Mouse (Mus musculus): ENCODE data around the gene Suv39h1. TPM values are rescaled to one million over a fixed set of nuclear protein-coding genes. Genes with fewer than 3 reads are reported as not detected.
A peak's percentile ranks its signal among the peaks of the same experiment; 100 is the strongest.

The Suv39h1 gene
- 52.0 and 79.3 TPM in 2 replicates for polyA plus RNA-seq (2014; fragmentation: Nextera tagmentation; extraction: Ambion mirVana)

- H3K27ac ChIP-seq (ENCODE audit: low read depth, low read length): peak within 1 kb of the TSS; percentile 83; the same call in 1 of the 2 replicates
- ATAC-seq (ENCODE audit: low FRiP score, low TSS enrichment): peak; percentile 98
- H3K36me3 ChIP-seq (ENCODE audit: control insufficient read depth, insufficient read depth, low read length): peaks cover 15% of the 10 kb centered on the region; the same call in 1 of the 2 replicates
- H3K4me3 ChIP-seq (ENCODE audit: low read length): peak within 1 kb of the TSS; percentile 59
- peak within 1 kb of the TSS; percentile 46 for H3K4me2 ChIP-seq (replicated peaks; ENCODE audit: low read depth, low read length)
- no peaks in the 10 kb centered on the region for H3K9me3 ChIP-seq (ENCODE audit: control insufficient read depth, low read length)
- 30% methylated on average over 46 of the region's 46 CpGs for WGBS
- peak within 1 kb of the TSS; percentile 73 for H3K9ac ChIP-seq (ENCODE audit: low read depth, low read length)
- no peaks in the 10 kb centered on the region for H3K4me1 ChIP-seq (ENCODE audit: control insufficient read depth, insufficient read depth, low read length)
- no peaks in the 10 kb centered on the region for H3K27me3 ChIP-seq (ENCODE audit: control insufficient read depth, insufficient read depth, low read length)
Measured at GRCm38 (mm10) chrX:8074430-8075014, at the start of gene Suv39h1. Gene Suv39h1, minus strand, starts transcription at chrX:8074760.

- no peak overlapping the region for H3K27ac ChIP-seq (ENCODE audit: low read depth, low read length)
- no peaks in the 10 kb centered on the region for H3K4me1 ChIP-seq (ENCODE audit: control insufficient read depth, insufficient read depth, low read length)
- H3K27me3 ChIP-seq (ENCODE audit: control insufficient read depth, insufficient read depth, low read length): no peaks in the 10 kb centered on the region
- H3K36me3 ChIP-seq (ENCODE audit: control insufficient read depth, insufficient read depth, low read length): peaks cover 3% of the 10 kb centered on the region; the same call in 1 of the 2 replicates
- H3K9ac ChIP-seq (ENCODE audit: low read depth, low read length): no peak overlapping the region
- no peak overlapping the region for H3K4me3 ChIP-seq (ENCODE audit: low read length)
- WGBS: 88% methylated on average over 6 of the region's 6 CpGs
- H3K4me2 ChIP-seq (replicated peaks; ENCODE audit: low read depth, low read length): no peak overlapping the region
- ATAC-seq (ENCODE audit: low FRiP score, low TSS enrichment): no peak
- H3K9me3 ChIP-seq (ENCODE audit: control insufficient read depth, low read length): no peaks in the 10 kb centered on the region
Measured at GRCm38 (mm10) chrX:8123821-8124470, 49.4 kb upstream of the Suv39h1 start.

GRCm38 (mm10) chrX:8117264-8117663 lies 42.7 kb upstream of the Suv39h1 start:
- ATAC-seq (ENCODE audit: low FRiP score, low TSS enrichment): no peak
- Histone ChIP-seq H3K4me3 (ENCODE audit: low read length) (no peak overlapping the region), H3K9me3 (ENCODE audit: control insufficient read depth, low read length) (no peaks in the 10 kb centered on the region), H3K4me2 (replicated peaks; ENCODE audit: low read depth, low read length) (no peak overlapping the region), H3K9ac (ENCODE audit: low read depth, low read length) (no peak overlapping the region), H3K36me3 (ENCODE audit: control insufficient read depth, insufficient read depth, low read length) (no peaks in the 10 kb centered on the region), H3K4me1 (ENCODE audit: control insufficient read depth, insufficient read depth, low read length) (no peaks in the 10 kb centered on the region), H3K27ac (ENCODE audit: low read depth, low read length) (no peak overlapping the region), H3K27me3 (ENCODE audit: control insufficient read depth, insufficient read depth, low read length) (no peaks in the 10 kb centered on the region)

- Histone ChIP-seq H3K27me3 (ENCODE audit: control insufficient read depth, insufficient read depth, low read length) (no peaks in the 10 kb centered on the region), H3K9me3 (ENCODE audit: control insufficient read depth, low read length) (no peaks in the 10 kb centered on the region), H3K4me2 (replicated peaks; ENCODE audit: low read depth, low read length) (no peak overlapping the region), H3K9ac (ENCODE audit: low read depth, low read length) (no peak overlapping the region), H3K4me1 (ENCODE audit: control insufficient read depth, insufficient read depth, low read length) (no peaks in the 10 kb centered on the region), H3K36me3 (ENCODE audit: control insufficient read depth, insufficient read depth, low read length) (no peaks in the 10 kb centered on the region), H3K4me3 (ENCODE audit: low read length) (no peak overlapping the region), H3K27ac (ENCODE audit: low read depth, low read length) (no peak overlapping the region)
- ATAC-seq (ENCODE audit: low FRiP score, low TSS enrichment): no peak
- 78% methylated on average over 4 of the region's 4 CpGs for WGBS
Measured at GRCm38 (mm10) chrX:8115275-8115674, 40.7 kb upstream of the Suv39h1 start.

DNA sequence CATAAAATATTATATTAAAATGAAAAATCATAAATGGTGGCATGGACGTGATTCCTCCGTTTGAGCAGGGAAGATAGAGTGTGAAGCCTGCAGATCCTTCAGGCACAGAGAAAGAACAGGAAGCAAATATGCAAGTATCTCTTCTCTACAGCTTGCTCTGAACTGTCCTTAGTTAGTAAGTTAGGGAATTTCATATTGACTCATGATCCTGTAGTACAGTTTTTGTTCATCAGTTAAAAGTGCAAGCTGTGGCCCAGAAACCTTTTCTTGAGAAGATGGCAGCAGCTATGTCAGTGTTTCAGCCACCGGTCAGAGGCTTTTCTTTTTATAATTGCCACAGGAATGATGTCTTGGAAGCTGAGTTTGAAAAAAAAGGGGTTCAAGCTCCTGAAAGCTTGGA lies 30.5 kb upstream of the Suv39h1 start:
- H3K27me3 ChIP-seq (ENCODE audit: control insufficient read depth, insufficient read depth, low read length): no peaks in the 10 kb centered on the region
- no peak overlapping the region for H3K27ac ChIP-seq (ENCODE audit: low read depth, low read length)
- ATAC-seq (ENCODE audit: low FRiP score, low TSS enrichment): no peak
- H3K36me3 ChIP-seq (ENCODE audit: control insufficient read depth, insufficient read depth, low read length): no peaks in the 10 kb centered on the region
- no peak overlapping the region for H3K4me3 ChIP-seq (ENCODE audit: low read length)
- WGBS: 90% methylated on average over 3 of the region's 3 CpGs
- no peaks in the 10 kb centered on the region for H3K4me1 ChIP-seq (ENCODE audit: control insufficient read depth, insufficient read depth, low read length)
- H3K4me2 ChIP-seq (replicated peaks; ENCODE audit: low read depth, low read length): no peak overlapping the region
- H3K9ac ChIP-seq (ENCODE audit: low read depth, low read length): no peak overlapping the region
- H3K9me3 ChIP-seq (ENCODE audit: control insufficient read depth, low read length): no peaks in the 10 kb centered on the region

DNA sequence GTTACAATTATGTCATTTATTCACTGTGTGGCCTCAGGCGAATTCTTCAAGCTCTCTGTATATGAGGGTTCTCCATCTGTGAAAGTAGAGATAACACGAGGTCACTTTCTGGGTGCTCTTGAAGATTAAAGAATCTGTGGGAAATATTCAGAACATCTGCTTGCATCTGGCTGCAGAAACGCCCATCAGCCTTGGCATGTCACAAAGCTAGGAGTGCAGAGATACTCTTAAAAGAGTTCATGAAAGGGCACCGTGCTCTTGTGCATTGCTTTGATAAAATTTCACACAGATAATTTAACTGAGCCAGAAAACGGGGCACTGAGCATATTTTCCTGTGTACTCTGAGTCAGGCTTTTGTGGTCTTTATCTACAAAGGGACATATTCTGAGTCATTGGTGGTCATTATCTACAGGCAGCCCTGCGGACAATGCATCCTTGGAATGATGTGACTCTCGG lies 27.7 kb upstream of the Suv39h1 start:
- no peak for ATAC-seq (ENCODE audit: low FRiP score, low TSS enrichment)
- Histone ChIP-seq H3K4me2 (replicated peaks; ENCODE audit: low read depth, low read length) (no peak overlapping the region), H3K27me3 (ENCODE audit: control insufficient read depth, insufficient read depth, low read length) (no peaks in the 10 kb centered on the region), H3K36me3 (ENCODE audit: control insufficient read depth, insufficient read depth, low read length) (no peaks in the 10 kb centered on the region), H3K9ac (ENCODE audit: low read depth, low read length) (no peak overlapping the region), H3K9me3 (ENCODE audit: control insufficient read depth, low read length) (no peaks in the 10 kb centered on the region), H3K4me3 (ENCODE audit: low read length) (no peak overlapping the region), H3K4me1 (ENCODE audit: control insufficient read depth, insufficient read depth, low read length) (no peaks in the 10 kb centered on the region), H3K27ac (ENCODE audit: low read depth, low read length) (no peak overlapping the region)
- WGBS: 66% methylated on average over 7 of the region's 7 CpGs

GRCm38 (mm10) chrX:8101017-8101416 lies 26.5 kb upstream of the Suv39h1 start:
- ATAC-seq (ENCODE audit: low FRiP score, low TSS enrichment): 0 out of 2 replicates have a peak, but pooled peaks have one; percentile 24
- Histone ChIP-seq H3K36me3 (ENCODE audit: control insufficient read depth, insufficient read depth, low read length) (no peaks in the 10 kb centered on the region), H3K9ac (ENCODE audit: low read depth, low read length) (no peak overlapping the region), H3K27me3 (ENCODE audit: control insufficient read depth, insufficient read depth, low read length) (no peaks in the 10 kb centered on the region), H3K27ac (ENCODE audit: low read depth, low read length) (no peak overlapping the region), H3K4me1 (ENCODE audit: control insufficient read depth, insufficient read depth, low read length) (no peaks in the 10 kb centered on the region), H3K9me3 (ENCODE audit: control insufficient read depth, low read length) (no peaks in the 10 kb centered on the region), H3K4me3 (ENCODE audit: low read length) (no peak overlapping the region), H3K4me2 (replicated peaks; ENCODE audit: low read depth, low read length) (0 out of 2 replicates have a peak overlapping the region, but pooled peaks have one; percentile 4)
- 28% methylated on average over 3 of the region's 3 CpGs for WGBS

DNA sequence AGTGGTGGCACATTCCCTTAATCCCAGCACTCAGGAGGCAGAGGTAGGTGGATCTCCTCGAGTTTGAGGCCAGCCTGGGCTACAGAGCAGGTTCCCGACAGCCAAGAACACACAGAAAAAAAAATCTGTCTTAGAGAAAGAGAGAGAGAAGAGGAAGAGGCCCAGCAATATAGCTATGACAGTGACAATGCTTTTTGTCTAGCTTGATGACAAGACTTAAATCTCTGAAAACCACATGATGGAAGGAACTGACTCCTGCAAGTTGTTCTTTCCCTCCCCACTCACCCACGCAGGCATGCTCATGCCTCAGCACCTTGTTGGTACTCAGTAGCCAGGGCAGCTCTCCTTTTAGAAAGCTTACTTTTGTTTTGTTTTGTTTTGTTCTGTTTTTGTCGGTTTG lies 24.9 kb upstream of the Suv39h1 start:
- 70% methylated on average over 4 of the region's 4 CpGs for WGBS

GRCm38 (mm10) chrX:8096787-8097242 lies 22.3 kb upstream of the Suv39h1 start:
- peak overlapping the region; percentile 30 for H3K4me2 ChIP-seq (replicated peaks; ENCODE audit: low read depth, low read length)
- no peak overlapping the region for H3K27ac ChIP-seq (ENCODE audit: low read depth, low read length)
- H3K4me1 ChIP-seq (ENCODE audit: control insufficient read depth, insufficient read depth, low read length): no peaks in the 10 kb centered on the region
- WGBS: 33% methylated on average over 17 of the region's 19 CpGs
- H3K9me3 ChIP-seq (ENCODE audit: control insufficient read depth, low read length): no peaks in the 10 kb centered on the region
- no peaks in the 10 kb centered on the region for H3K36me3 ChIP-seq (ENCODE audit: control insufficient read depth, insufficient read depth, low read length)
- ATAC-seq (ENCODE audit: low FRiP score, low TSS enrichment): peak; percentile 97
- no peaks in the 10 kb centered on the region for H3K27me3 ChIP-seq (ENCODE audit: control insufficient read depth, insufficient read depth, low read length)
- H3K9ac ChIP-seq (ENCODE audit: low read depth, low read length): peak overlapping the region; percentile 18; the same call in 1 of the 2 replicates
- H3K4me3 ChIP-seq (ENCODE audit: low read length): peak overlapping the region; percentile 18; the same call in 1 of the 2 replicates

More for the DNA sequence above, 24.9 kb upstream of the Suv39h1 start:
- no peak for ATAC-seq (ENCODE audit: low FRiP score, low TSS enrichment)
- no peak overlapping the region for H3K27ac ChIP-seq (ENCODE audit: low read depth, low read length)
- H3K4me2 ChIP-seq (replicated peaks; ENCODE audit: low read depth, low read length): no peak overlapping the region
- H3K9me3 ChIP-seq (ENCODE audit: control insufficient read depth, low read length): no peaks in the 10 kb centered on the region
- no peaks in the 10 kb centered on the region for H3K27me3 ChIP-seq (ENCODE audit: control insufficient read depth, insufficient read depth, low read length)
- H3K4me3 ChIP-seq (ENCODE audit: low read length): no peak overlapping the region
- H3K9ac ChIP-seq (ENCODE audit: low read depth, low read length): no peak overlapping the region
- H3K36me3 ChIP-seq (ENCODE audit: control insufficient read depth, insufficient read depth, low read length): no peaks in the 10 kb centered on the region
- no peaks in the 10 kb centered on the region for H3K4me1 ChIP-seq (ENCODE audit: control insufficient read depth, insufficient read depth, low read length)

Data from kidney, embryonic 14.5 days (tissue).